Mouse (Mus musculus) hindbrain, embryonic 16.5 days (tissue): ENCODE data around the gene Pdcd6. TPM values are rescaled to one million over a fixed set of nuclear protein-coding genes. Genes with fewer than 3 reads are reported as not detected.

Source experiments
- ATAC-seq: fragments of 200-750 bp; cut with Nextera tagmentation; 2 replicates; pipeline ENCODE4 v1.8.0; 2017; ENCODE audit warnings: moderate TSS enrichment, moderate library complexity
- H3K27ac ChIP-seq: fragments of 300-500 bp; sonication (generic); 2 replicates; pipeline ENCODE4 v1.5.1; 2014; ENCODE audit warnings: low read depth, mild to moderate bottlenecking, control low read depth, low read length, moderate library complexity
- H3K27me3 ChIP-seq: fragments of 300-500 bp; sonication (generic); replicated peaks from 2 replicates; pipeline ENCODE4 v1.6.1; 2014; ENCODE audit warnings: low read length; ENCODE audit not compliant: control insufficient read depth, insufficient read depth
- H3K36me3 ChIP-seq: fragments of 300-500 bp; sonication (generic); 2 replicates; pipeline ENCODE4 v1.6.1; 2014; ENCODE audit warnings: mild to moderate bottlenecking, low read length, moderate library complexity, mixed read lengths; ENCODE audit not compliant: control insufficient read depth, insufficient read depth
- H3K4me1 ChIP-seq: fragments of 300-500 bp; sonication (generic); 2 replicates; pipeline ENCODE4 v1.6.1; 2014; ENCODE audit warnings: low read depth, low read length; ENCODE audit not compliant: control insufficient read depth, insufficient read depth
- H3K4me2 ChIP-seq: fragments of 300-500 bp; sonication (generic); 2 replicates; pipeline ENCODE4 v1.6.1; 2014; ENCODE audit warnings: mild to moderate bottlenecking, low read length, control low read depth, moderate library complexity
- H3K4me3 ChIP-seq: fragments of 300-500 bp; sonication (generic); 2 replicates; pipeline ENCODE4 v1.5.1; 2014; ENCODE audit warnings: mild to moderate bottlenecking, low read length, control low read depth, moderate library complexity
- H3K9ac ChIP-seq: fragments of 300-500 bp; sonication (generic); 2 replicates; pipeline ENCODE4 v1.6.1; 2014; ENCODE audit warnings: low read depth, mild to moderate bottlenecking, control low read depth, low read length, moderate library complexity
- H3K9me3 ChIP-seq: fragments of 300-500 bp; sonication (generic); 2 replicates; pipeline ENCODE4 v1.6.1; 2014; ENCODE audit warnings: mild to moderate bottlenecking, low read length, moderate library complexity; ENCODE audit not compliant: control insufficient read depth
- WGBS: fragments of 180-500 bp; shearing (Covaris S2); extraction: QIAGEN DNeasy Blood & Tissue Kit; methylation state at CpG from one replicate; pipeline ENCODE4 v1.1.7; 2014; 5-methylcytosine and 5-hydroxymethylcytosine counted together
- polyA plus RNA-seq: library from polyadenylated mRNA; unstranded; fragments of >200 nt; fragmentation: Nextera tagmentation; extraction: Ambion mirVana; gene quantifications from 2 replicates; pipeline ENCODE4 v1.2.1, GENCODE M21; 2015

Pdcd6 gene
- polyA plus RNA-seq, 1 experiment from 2014 or later = 126 TPM

- H3K27ac ChIP-seq = no peak overlapping the region
- ATAC-seq = no peak
- peaks cover 42% of the 10 kb centered on the region for H3K36me3 ChIP-seq
- no peak overlapping the region for H3K4me3 ChIP-seq
- H3K9ac ChIP-seq = no peak overlapping the region
- no peaks in the 10 kb centered on the region for H3K27me3 ChIP-seq
- no peaks in the 10 kb centered on the region for H3K4me1 ChIP-seq
- no peaks in the 10 kb centered on the region for H3K9me3 ChIP-seq
- no peak overlapping the region for H3K4me2 ChIP-seq
These were observed 11.9 kb upstream of the Pdcd6 start for GRCm38 (mm10) chr13:74329321-74329720.

DNA sequence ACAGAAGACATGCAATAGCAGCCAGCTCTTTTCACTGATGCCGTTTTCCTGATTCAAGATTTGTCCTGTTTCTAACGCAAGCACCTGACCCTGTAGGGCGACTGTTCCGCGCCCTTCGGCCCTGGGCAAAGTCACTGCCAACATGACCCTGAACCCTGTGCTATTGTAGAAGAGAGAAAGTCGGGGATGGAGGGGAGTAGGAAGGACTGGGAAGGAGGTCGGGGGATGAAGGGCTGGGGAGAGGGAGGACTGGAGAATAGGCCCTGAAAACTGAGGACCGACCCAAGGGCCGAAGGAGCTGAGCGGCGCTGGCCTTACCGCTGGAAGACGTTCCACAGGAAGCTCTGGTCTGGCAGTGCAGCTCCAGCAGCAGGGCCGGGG lies 601 bp downstream of the Pdcd6 start:
- Histone ChIP-seq H3K27me3 (no peaks in the 10 kb centered on the region), H3K9ac (peak overlapping the region; percentile 88), H3K4me1 (peaks cover 9% of the 10 kb centered on the region), H3K4me2 (peak overlapping the region; percentile 76), H3K4me3 (peak overlapping the region; percentile 69), H3K27ac (peak overlapping the region; percentile 70; the same call in 1 of the 2 replicates), H3K9me3 (no peaks in the 10 kb centered on the region), H3K36me3 (peaks cover 11% of the 10 kb centered on the region)
- no peak for ATAC-seq
- WGBS = 4% methylated on average over 14 of the region's 15 CpGs

GRCm38 (mm10) chr13:74316386-74316785 lies 994 bp downstream of the Pdcd6 start:
- H3K27ac ChIP-seq = peak overlapping the region; percentile 70; the same call in 1 of the 2 replicates
- 42% methylated on average over 4 of the region's 4 CpGs for WGBS
- no peaks in the 10 kb centered on the region for H3K27me3 ChIP-seq
- H3K36me3 ChIP-seq = peaks cover 9% of the 10 kb centered on the region
- peaks cover 9% of the 10 kb centered on the region for H3K4me1 ChIP-seq
- H3K9ac ChIP-seq = peak overlapping the region; percentile 88
- H3K4me3 ChIP-seq = peak overlapping the region; percentile 69
- peak overlapping the region; percentile 76 for H3K4me2 ChIP-seq
- no peak for ATAC-seq
- no peaks in the 10 kb centered on the region for H3K9me3 ChIP-seq

GRCm38 (mm10) chr13:74314616-74315015 lies 2.8 kb downstream of the Pdcd6 start:
- Histone ChIP-seq H3K4me3 (no peak overlapping the region), H3K27ac (no peak overlapping the region), H3K4me2 (no peak overlapping the region), H3K9ac (no peak overlapping the region), H3K9me3 (no peaks in the 10 kb centered on the region), H3K4me1 (peaks cover 9% of the 10 kb centered on the region), H3K36me3 (peaks cover 12% of the 10 kb centered on the region), H3K27me3 (no peaks in the 10 kb centered on the region)
- no peak for ATAC-seq
- 97% methylated on average over 3 of the region's 3 CpGs for WGBS

DNA sequence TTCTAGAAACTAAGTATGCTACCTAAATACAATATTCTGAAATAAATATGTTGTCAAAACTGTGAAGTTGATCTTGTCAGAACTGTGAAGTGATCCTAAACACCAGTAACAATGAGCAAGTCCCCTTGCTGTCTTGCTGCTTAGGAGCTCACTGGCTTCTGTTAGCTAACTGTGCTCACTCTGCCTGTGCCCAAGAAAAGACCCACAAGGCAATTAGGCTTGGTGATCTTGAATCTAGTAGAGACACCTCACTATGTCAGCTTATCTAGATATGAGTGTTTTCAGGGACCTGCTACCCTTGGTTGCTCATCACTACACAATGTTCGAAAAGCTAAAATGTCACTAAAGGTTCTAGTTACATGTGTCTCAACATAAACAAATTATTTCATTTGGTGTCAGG lies 11.6 kb downstream of the Pdcd6 start:
- 100% methylated on average over 1 of the region's 1 CpGs for WGBS
- Histone ChIP-seq H3K27ac (no peak overlapping the region), H3K4me1 (no peaks in the 10 kb centered on the region), H3K9me3 (no peaks in the 10 kb centered on the region), H3K4me2 (no peak overlapping the region), H3K36me3 (peaks cover 37% of the 10 kb centered on the region), H3K4me3 (no peak overlapping the region), H3K27me3 (no peaks in the 10 kb centered on the region), H3K9ac (no peak overlapping the region)
- ATAC-seq = no peak

- 88% methylated on average over 6 of the region's 6 CpGs for WGBS
- peaks cover 33% of the 10 kb centered on the region for H3K36me3 ChIP-seq
- no peaks in the 10 kb centered on the region for H3K9me3 ChIP-seq
- H3K4me1 ChIP-seq = no peaks in the 10 kb centered on the region
- H3K27me3 ChIP-seq = no peaks in the 10 kb centered on the region
- no peak overlapping the region for H3K27ac ChIP-seq
- H3K9ac ChIP-seq = no peak overlapping the region
- no peak for ATAC-seq
- no peak overlapping the region for H3K4me3 ChIP-seq
- H3K4me2 ChIP-seq = no peak overlapping the region
These were observed 12.0 kb downstream of the Pdcd6 start for GRCm38 (mm10) chr13:74305380-74305779.

- Histone ChIP-seq H3K4me2 (no peak overlapping the region), H3K27me3 (no peaks in the 10 kb centered on the region), H3K4me3 (no peak overlapping the region), H3K4me1 (no peaks in the 10 kb centered on the region), H3K9ac (no peak overlapping the region), H3K27ac (no peak overlapping the region), H3K9me3 (no peaks in the 10 kb centered on the region), H3K36me3 (peaks cover 26% of the 10 kb centered on the region)
- peak; percentile 4; the same call in 1 of the 2 replicates for ATAC-seq
- 86% methylated on average over 10 of the region's 10 CpGs for whole genome bisulfite sequencing
These were observed 15.0 kb downstream of the Pdcd6 start for GRCm38 (mm10) chr13:74302050-74303037.

- 86% methylated on average over 6 of the region's 6 CpGs for WGBS
- Histone ChIP-seq H3K9me3 (no peaks in the 10 kb centered on the region), H3K4me2 (no peak overlapping the region), H3K27ac (no peak overlapping the region), H3K36me3 (peaks cover 21% of the 10 kb centered on the region), H3K9ac (no peak overlapping the region), H3K4me3 (no peak overlapping the region), H3K4me1 (no peaks in the 10 kb centered on the region), H3K27me3 (no peaks in the 10 kb centered on the region)
- ATAC-seq = peak; percentile 65
These were observed 15.8 kb downstream of the Pdcd6 start for GRCm38 (mm10) chr13:74301607-74301984.

- Histone ChIP-seq H3K4me3 (no peak overlapping the region), H3K27me3 (no peaks in the 10 kb centered on the region), H3K4me2 (no peak overlapping the region), H3K4me1 (no peaks in the 10 kb centered on the region), H3K36me3 (peaks cover 16% of the 10 kb centered on the region), H3K27ac (no peak overlapping the region), H3K9me3 (no peaks in the 10 kb centered on the region), H3K9ac (no peak overlapping the region)
- peak; percentile 92 for ATAC-seq
- 46% methylated on average over 4 of the region's 4 CpGs for WGBS
These were observed 16.3 kb downstream of the Pdcd6 start for GRCm38 (mm10) chr13:74300925-74301606.
